Mouse (Mus musculus) midbrain, embryonic 16.5 days (tissue): ENCODE data around the gene Eef2k. TPM values are rescaled to one million over a fixed set of nuclear protein-coding genes. Genes with fewer than 3 reads are reported as not detected.

Source experiments
- ATAC-seq: fragments of 200-750 bp; cut with Nextera tagmentation; 2 replicates; pipeline ENCODE4 v1.8.0; 2017; ENCODE audit warnings: moderate TSS enrichment
- H3K27ac ChIP-seq: fragments of 300-500 bp; sonication (generic); 2 replicates; pipeline ENCODE4 v1.5.1; 2014; ENCODE audit warnings: mild to moderate bottlenecking, low read length, mixed read lengths
- H3K27me3 ChIP-seq: fragments of 300-500 bp; sonication (generic); 2 replicates; pipeline ENCODE4 v1.6.1; 2014; ENCODE audit warnings: low read depth, low read length, mixed read lengths; ENCODE audit not compliant: control insufficient read depth, insufficient read depth
- H3K36me3 ChIP-seq: fragments of 300-500 bp; sonication (generic); 2 replicates; pipeline ENCODE4 v1.6.1; 2014; ENCODE audit warnings: mild to moderate bottlenecking, low read length, moderate library complexity, mixed read lengths; ENCODE audit not compliant: control insufficient read depth, insufficient read depth
- H3K4me1 ChIP-seq: fragments of 300-500 bp; sonication (generic); 2 replicates; pipeline ENCODE4 v1.6.1; 2014; ENCODE audit warnings: mild to moderate bottlenecking, low read length, mixed read lengths; ENCODE audit not compliant: control insufficient read depth, insufficient read depth
- H3K4me2 ChIP-seq: fragments of 300-500 bp; sonication (generic); 2 replicates; pipeline ENCODE4 v1.6.1; 2014; ENCODE audit warnings: mild to moderate bottlenecking, low read length, mixed read lengths
- H3K4me3 ChIP-seq: fragments of 300-500 bp; sonication (generic); 2 replicates; pipeline ENCODE4 v1.5.1; 2014; ENCODE audit warnings: low read depth, mild to moderate bottlenecking, low read length, moderate library complexity, mixed read lengths
- H3K9ac ChIP-seq: fragments of 300-500 bp; sonication (generic); 2 replicates; pipeline ENCODE4 v1.6.1; 2014; ENCODE audit warnings: low read depth, low read length, mixed read lengths
- H3K9me3 ChIP-seq: fragments of 300-500 bp; sonication (generic); replicated peaks from 2 replicates; pipeline ENCODE4 v1.6.1; 2014; ENCODE audit warnings: mild to moderate bottlenecking, low read length, mixed read lengths; ENCODE audit not compliant: control insufficient read depth, poor library complexity, severe bottlenecking
- WGBS: fragments of 180-500 bp; shearing (Covaris S2); extraction: QIAGEN DNeasy Blood & Tissue Kit; methylation state at CpG from one replicate; pipeline ENCODE4 v1.1.7; 2014; 5-methylcytosine and 5-hydroxymethylcytosine counted together
- polyA plus RNA-seq: library from polyadenylated mRNA; unstranded; fragments of >200 nt; fragmentation: Nextera tagmentation; extraction: Ambion mirVana; gene quantifications from 2 replicates; pipeline ENCODE4 v1.2.1, GENCODE M21; 2015

The Eef2k gene
- polyA plus RNA-seq, 1 experiment from 2014 or later, result 35.4 TPM

DNA sequence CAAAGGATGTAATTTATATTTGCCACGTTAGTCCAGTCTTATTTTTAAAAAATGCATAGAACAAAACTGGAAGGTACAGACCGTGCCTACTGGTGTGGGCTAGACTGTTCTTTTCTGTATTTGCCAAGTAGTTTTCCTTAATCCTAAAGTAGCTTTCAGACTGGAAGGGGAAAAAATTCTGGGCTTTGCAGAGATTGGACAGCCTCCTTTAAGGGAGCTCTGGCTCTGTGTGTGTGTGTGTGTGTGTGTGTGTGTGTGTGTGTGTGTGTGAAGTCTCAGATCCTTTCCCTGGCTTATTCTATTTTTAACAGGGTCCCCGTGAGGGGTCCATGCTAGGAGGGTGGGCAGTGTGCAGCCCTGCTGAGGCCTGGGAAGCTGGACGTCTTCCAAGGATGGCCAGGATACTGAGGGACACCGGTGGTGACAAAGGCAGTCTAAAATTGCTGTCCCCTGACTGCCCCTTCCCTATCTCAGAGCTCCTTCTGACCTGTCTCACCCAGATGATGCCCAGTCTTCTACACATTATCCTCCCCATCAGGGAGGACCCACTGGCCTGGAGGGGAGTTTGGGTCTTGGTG lies 27.9 kb downstream of the Eef2k start:
- Histone ChIP-seq H3K4me1 (peaks cover 5% of the 10 kb centered on the region; the same call in 1 of the 2 replicates), H3K4me2 (no peak overlapping the region), H3K36me3 (no peaks in the 10 kb centered on the region), H3K9me3 (no peaks in the 10 kb centered on the region), H3K4me3 (no peak overlapping the region), H3K9ac (no peak overlapping the region), H3K27me3 (no peaks in the 10 kb centered on the region), H3K27ac (no peak overlapping the region)
- ATAC-seq, result no peak
- 48% methylated on average over 5 of the region's 5 CpGs for WGBS

DNA sequence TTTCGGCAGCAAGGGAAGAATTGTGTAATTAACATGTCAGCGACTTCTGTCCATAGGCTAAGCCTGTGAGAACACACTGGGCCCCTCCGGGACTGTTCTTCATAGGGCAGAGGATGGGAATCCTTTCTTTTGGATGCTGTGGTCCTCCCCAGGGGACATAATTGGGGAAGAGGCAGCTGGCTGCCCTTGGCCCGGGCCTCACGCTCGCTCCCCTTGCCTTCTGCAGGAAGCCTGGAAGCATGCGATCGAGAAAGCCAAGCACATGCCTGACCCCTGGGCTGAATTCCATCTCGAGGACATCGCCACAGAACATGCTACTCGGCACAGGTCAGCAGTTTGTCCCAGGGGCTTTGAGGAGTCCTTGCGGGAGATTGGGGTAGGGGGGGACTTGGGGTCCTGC lies 30.5 kb downstream of the Eef2k start:
- 85% methylated on average over 12 of the region's 12 CpGs for WGBS
- no peak for ATAC-seq
- no peaks in the 10 kb centered on the region for H3K27me3 ChIP-seq

DNA sequence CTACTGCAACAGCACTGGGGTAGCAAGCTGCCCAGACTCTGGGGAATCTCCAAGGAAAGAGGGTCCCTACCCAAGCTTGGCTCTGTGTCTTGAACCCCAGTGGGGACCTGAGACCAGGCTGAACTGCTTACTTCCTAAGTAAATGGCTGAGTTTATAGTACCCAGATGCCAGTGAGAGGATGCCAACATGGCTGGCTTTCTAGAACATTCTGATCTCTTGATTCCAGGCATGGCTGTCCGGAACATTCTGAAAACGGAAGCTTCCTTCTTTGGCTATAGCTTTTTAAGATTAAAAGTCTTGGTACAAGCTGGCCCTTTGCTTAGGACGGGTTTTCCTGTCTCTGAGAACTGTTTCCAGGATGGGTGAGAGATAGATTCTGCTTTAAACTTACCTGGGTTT lies 31.4 kb downstream of the Eef2k start:
- no peak for ATAC-seq
- Histone ChIP-seq H3K9ac (no peak overlapping the region), H3K9me3 (no peaks in the 10 kb centered on the region), H3K27me3 (no peaks in the 10 kb centered on the region), H3K4me3 (no peak overlapping the region), H3K4me1 (peaks cover 2% of the 10 kb centered on the region; the same call in 1 of the 2 replicates), H3K4me2 (no peak overlapping the region), H3K36me3 (no peaks in the 10 kb centered on the region), H3K27ac (no peak overlapping the region)
- WGBS, result 94% methylated on average over 3 of the region's 3 CpGs

More for the DNA sequence above, 30.5 kb downstream of the Eef2k start:
- H3K27ac ChIP-seq, result no peak overlapping the region
- no peak overlapping the region for H3K4me2 ChIP-seq
- no peak overlapping the region for H3K4me3 ChIP-seq
- no peak overlapping the region for H3K9ac ChIP-seq
- H3K4me1 ChIP-seq, result peaks cover 2% of the 10 kb centered on the region; the same call in 1 of the 2 replicates
- H3K9me3 ChIP-seq, result no peaks in the 10 kb centered on the region
- H3K36me3 ChIP-seq, result no peaks in the 10 kb centered on the region

DNA sequence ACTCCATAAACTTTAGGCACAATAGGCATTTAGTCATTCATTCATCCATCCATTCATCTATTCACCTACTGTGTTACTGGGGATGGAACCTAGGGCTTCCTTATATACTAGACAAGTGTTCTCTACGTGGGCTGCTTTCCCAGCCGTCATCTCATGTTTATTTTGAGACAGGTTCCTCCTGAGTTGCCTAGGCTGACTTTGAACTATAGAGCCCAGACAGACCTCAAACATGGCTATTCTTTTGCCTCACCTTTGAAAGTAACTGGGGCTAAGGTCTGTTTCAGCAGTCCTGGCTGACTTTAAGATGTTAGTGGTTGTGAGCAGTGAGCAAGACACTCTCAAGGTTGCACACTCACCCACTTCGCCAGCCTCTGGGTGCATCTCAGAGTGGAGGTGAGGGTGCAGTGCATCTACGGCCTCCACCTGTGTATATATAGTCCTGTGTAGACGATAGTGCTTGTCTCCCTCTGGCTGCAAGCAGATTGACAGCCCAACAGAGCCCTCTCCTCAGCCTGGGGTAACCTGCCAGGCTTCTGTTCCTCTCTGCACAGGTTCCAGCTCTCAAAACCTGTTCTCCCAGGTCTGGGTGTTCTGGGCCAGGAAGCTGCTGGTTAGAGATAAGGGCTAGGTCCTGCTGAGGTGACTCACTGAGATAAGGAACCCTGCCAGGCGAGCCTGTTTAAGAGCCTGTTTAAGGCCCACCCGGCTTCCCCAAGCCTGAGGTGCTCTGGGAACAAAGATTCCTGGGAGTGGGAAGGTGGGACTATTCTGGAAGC lies 32.3 kb downstream of the Eef2k start:
- 82% methylated on average over 7 of the region's 7 CpGs for WGBS
- Histone ChIP-seq H3K4me1 (peaks cover 2% of the 10 kb centered on the region; the same call in 1 of the 2 replicates), H3K4me3 (no peak overlapping the region), H3K9me3 (no peaks in the 10 kb centered on the region), H3K36me3 (no peaks in the 10 kb centered on the region), H3K4me2 (no peak overlapping the region), H3K27me3 (no peaks in the 10 kb centered on the region), H3K27ac (no peak overlapping the region), H3K9ac (no peak overlapping the region)
- ATAC-seq, result no peak

DNA sequence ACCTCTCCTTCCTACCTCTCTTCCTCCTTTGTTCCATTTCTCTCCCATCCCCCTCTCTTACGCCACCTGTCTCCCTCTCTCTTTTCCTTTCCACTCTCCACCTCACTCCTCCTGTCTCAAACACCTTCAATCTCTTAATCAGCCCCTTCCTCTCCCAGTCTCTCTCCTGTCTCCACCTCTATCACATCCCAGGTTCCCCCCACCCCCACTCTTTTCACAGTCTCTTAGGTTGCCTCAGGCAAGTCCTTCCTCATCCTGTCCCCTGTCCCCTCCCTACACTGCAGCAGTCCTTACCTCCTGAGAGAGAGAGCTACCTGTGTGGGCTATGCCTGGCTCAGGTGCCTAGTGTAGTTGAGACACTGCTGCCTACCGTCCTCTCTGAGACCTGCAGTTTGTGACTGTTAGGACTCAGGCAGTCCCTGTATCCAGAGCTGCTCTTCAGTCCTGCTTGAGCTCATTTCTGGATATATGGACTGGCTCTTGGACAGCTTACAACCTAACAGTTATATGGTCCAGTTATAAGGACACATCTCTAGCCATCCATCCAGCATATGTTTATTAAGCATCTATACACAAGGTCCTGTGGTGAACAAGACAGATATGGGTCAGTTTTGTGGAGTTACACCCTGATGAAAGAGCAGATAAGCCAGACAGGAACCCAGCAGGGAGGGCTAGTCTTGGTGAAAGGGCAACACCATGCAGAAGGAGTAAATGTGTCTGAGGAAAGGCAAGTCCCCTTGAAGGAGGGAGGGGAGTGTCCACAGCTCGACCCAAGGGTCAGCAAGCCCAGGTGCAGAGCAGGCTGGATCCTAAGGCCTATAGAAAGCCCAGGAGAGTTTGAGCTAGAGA lies 33.1 kb downstream of the Eef2k start:
- no peaks in the 10 kb centered on the region for H3K27me3 ChIP-seq
- WGBS, result 72% methylated on average over 3 of the region's 3 CpGs
- no peak overlapping the region for H3K4me2 ChIP-seq
- H3K4me3 ChIP-seq, result no peak overlapping the region
- H3K36me3 ChIP-seq, result peaks cover 6% of the 10 kb centered on the region
- no peak overlapping the region for H3K27ac ChIP-seq
- H3K9me3 ChIP-seq, result no peaks in the 10 kb centered on the region
- no peak overlapping the region for H3K9ac ChIP-seq
- H3K4me1 ChIP-seq, result no peaks in the 10 kb centered on the region
- ATAC-seq, result no peak

DNA sequence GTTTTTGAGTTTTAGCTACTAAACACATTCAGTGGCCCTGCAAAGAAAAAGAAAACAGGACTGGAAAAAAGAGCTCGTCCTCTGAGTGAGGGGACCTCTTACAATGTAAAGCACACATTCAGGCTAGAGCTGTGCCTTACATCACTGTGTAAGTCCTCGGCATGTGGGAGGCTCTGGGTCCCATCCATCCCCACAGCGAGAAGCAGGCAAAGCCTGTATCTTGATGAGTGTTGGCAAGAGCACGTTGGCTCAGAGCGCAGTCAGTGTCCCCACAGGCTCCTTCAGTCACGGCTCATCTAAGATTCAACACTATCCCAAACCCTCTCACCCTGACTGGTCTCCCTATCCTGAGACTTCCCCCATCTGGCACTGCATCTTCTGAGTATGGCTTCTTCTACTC lies 35.6 kb downstream of the Eef2k start:
- Histone ChIP-seq H3K4me1 (no peaks in the 10 kb centered on the region), H3K4me2 (no peak overlapping the region), H3K27me3 (no peaks in the 10 kb centered on the region), H3K9me3 (no peaks in the 10 kb centered on the region), H3K36me3 (peaks cover 6% of the 10 kb centered on the region), H3K9ac (no peak overlapping the region), H3K4me3 (no peak overlapping the region), H3K27ac (no peak overlapping the region)
- 70% methylated on average over 6 of the region's 6 CpGs for WGBS
- ATAC-seq, result no peak

DNA sequence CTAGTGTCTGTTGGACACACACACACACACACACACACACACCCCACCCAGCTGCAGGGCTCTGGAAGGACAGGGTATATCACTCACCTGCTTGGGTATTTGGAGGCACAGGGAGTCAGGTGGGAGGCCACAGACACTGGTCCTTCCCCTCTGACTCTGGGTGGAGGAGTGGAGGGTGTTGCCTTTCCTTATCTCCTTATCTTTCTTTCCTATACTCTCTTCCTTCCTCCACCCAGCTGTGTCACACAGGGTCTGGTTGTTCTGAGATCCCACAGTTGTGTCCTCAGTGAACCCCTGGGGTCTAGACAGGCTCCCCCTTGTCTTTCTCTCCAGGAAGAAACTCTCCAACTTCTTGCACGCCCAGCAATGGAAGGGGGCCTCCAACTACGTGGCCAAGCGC lies 37.3 kb downstream of the Eef2k start:
- H3K4me1 ChIP-seq, result no peaks in the 10 kb centered on the region
- no peak overlapping the region for H3K27ac ChIP-seq
- WGBS, result 91% methylated on average over 3 of the region's 3 CpGs
- no peak for ATAC-seq
- no peak overlapping the region for H3K9ac ChIP-seq
- peaks cover 18% of the 10 kb centered on the region for H3K36me3 ChIP-seq
- no peak overlapping the region for H3K4me3 ChIP-seq
- H3K27me3 ChIP-seq, result no peaks in the 10 kb centered on the region
- no peak overlapping the region for H3K4me2 ChIP-seq
- no peaks in the 10 kb centered on the region for H3K9me3 ChIP-seq

DNA sequence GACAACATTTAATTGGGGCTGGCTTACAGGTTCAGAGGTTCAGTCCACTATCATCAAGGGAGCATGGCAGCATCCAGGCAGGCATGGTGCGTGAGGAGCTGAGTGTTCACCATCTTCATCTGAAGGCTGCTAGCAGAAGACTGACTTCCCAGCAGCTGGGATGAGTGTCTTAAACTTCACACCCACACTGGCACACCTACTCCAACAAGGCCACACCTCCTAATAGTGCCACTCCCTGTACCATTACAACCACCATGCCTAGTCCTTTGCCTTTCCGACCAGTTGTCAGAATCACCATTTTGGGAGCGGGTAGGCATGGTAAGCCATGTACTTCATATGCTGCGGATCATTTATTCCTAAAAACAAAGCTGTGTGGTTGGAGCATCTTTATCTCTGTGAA lies 38.1 kb downstream of the Eef2k start:
- 96% methylated on average over 4 of the region's 4 CpGs for WGBS
- H3K9me3 ChIP-seq, result no peaks in the 10 kb centered on the region
- H3K4me3 ChIP-seq, result no peak overlapping the region
- ATAC-seq, result no peak
- no peak overlapping the region for H3K9ac ChIP-seq
- no peak overlapping the region for H3K27ac ChIP-seq
- H3K27me3 ChIP-seq, result no peaks in the 10 kb centered on the region
- H3K36me3 ChIP-seq, result peaks cover 21% of the 10 kb centered on the region
- no peaks in the 10 kb centered on the region for H3K4me1 ChIP-seq
- H3K4me2 ChIP-seq, result no peak overlapping the region

DNA sequence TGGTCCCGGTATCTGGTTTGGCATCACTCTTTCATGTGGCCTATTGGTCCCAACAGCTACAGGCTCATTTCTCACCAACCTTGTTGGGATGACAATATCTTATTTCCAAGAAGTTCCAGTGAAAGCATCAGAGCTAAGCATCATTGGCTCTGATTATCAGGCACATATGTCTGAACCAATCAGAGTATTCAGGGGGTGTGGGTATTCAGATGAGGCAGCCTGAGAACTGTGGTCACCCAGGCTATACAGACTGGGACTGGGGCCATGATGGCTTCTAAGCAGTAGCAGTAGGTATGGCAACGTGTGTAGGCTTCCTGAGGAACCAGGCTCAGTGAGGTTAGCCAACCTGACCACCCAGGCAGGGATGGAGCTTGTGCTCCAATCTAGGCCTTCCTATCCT lies 38.8 kb downstream of the Eef2k start:
- no peak for ATAC-seq
- no peak overlapping the region for H3K4me2 ChIP-seq
- H3K36me3 ChIP-seq, result peaks cover 28% of the 10 kb centered on the region
- H3K27me3 ChIP-seq, result no peaks in the 10 kb centered on the region
- no peaks in the 10 kb centered on the region for H3K4me1 ChIP-seq
- H3K4me3 ChIP-seq, result no peak overlapping the region
- no peak overlapping the region for H3K27ac ChIP-seq
- H3K9ac ChIP-seq, result no peak overlapping the region
- WGBS, result 55% methylated on average over 2 of the region's 2 CpGs
- no peaks in the 10 kb centered on the region for H3K9me3 ChIP-seq
